Mouse (Mus musculus): ENCODE measurements at regions not wholly inside any gene's neighbourhood (a gene's known extent, or its start where the extent isn't known, plus 50 kb on each side); places are given as distances from the start of the nearest gene placed in this dataset.

- dilution Hi-C loops (cut with MboI; ENCODE audit: extremely low pct_ligation_motif_present, extremely low pct_unique_long_range_greater_than_20kb, low sequenced_read_pairs), result no loop called here
- no peaks in the 10 kb centered on the region for H3K36me3 ChIP-seq (replicated peaks in 1 of 2; ENCODE audit: control insufficient read depth in 1 of 2, insufficient read depth in 1 of 2, low read length in 1 of 2)
- in situ Hi-C loops (cut with MboI; ENCODE audit: low pct_ligation_motif_present, low pct_unique_long_range_greater_than_20kb, low sequenced_read_pairs), result no loop called here
- H3K27me3 ChIP-seq (replicated peaks), result no peaks in the 10 kb centered on the region
- H3K4me1 ChIP-seq (ENCODE audit: control insufficient read depth in 1 of 2, insufficient read depth in 2 of 2), result no peaks in the 10 kb centered on the region
- H3K4me2 ChIP-seq (ENCODE audit: insufficient read depth, low read depth, poor library complexity, severe bottlenecking), result no peak overlapping the region
- H3K79me2 ChIP-seq (replicated peaks; ENCODE audit: control insufficient read depth, extremely low read depth, insufficient read depth, poor library complexity, severe bottlenecking), result no peaks in the 10 kb centered on the region
- TF ChIP-seq ZMIZ1 (IDR thresholded peaks at IDR 0.05; ENCODE audit: low read depth, low read length) (no peak), CTCF (conservative IDR thresholded peaks at IDR 0.05 in 1 of 2, IDR thresholded peaks at IDR 0.05 in 1 of 2; ENCODE audit: low read depth in 2 of 2, low read length in 2 of 2) (peak in 1 of 2 experiments; percentile 25; a peak in 2 of 4 replicates)
- H3K9me3 ChIP-seq (replicated peaks; ENCODE audit: low read length), result peaks cover 28% of the 10 kb centered on the region
- no peak overlapping the region for H3K27ac ChIP-seq (ENCODE audit: insufficient read depth, low read depth)
- H3K9ac ChIP-seq (ENCODE audit: insufficient read depth, low read depth), result no peak overlapping the region
- no peak for DNase-seq (ENCODE audit: extremely low read depth)
- no peak overlapping the region for H3K4me3 ChIP-seq (replicated peaks in 1 of 3; ENCODE audit: low read depth in 2 of 3, low read length in 2 of 3, poor library complexity in 1 of 3)
Measured at GRCm38 (mm10) chr15:89730320-89730719, 111.3 kb downstream of the Syt10 start.

- H3K4me2 ChIP-seq (ENCODE audit: insufficient read depth, low read depth, poor library complexity, severe bottlenecking), result no peak overlapping the region
Measured at GRCm38 (mm10) chr15:89724356-89724755, 117.3 kb downstream of the Syt10 start.

GRCm38 (mm10) chr15:89697221-89697620, 105.5 kb upstream of the Rabl2 start:
- Histone ChIP-seq H3K36me3 (replicated peaks in 1 of 2; ENCODE audit: control insufficient read depth in 1 of 2, insufficient read depth in 1 of 2, low read length in 1 of 2) (no peaks in the 10 kb centered on the region), H3K9me3 (replicated peaks; ENCODE audit: low read length) (peaks cover 25% of the 10 kb centered on the region), H3K4me3 (replicated peaks in 1 of 3; ENCODE audit: low read depth in 2 of 3, low read length in 2 of 3, poor library complexity in 1 of 3) (no peak overlapping the region), H3K4me2 (ENCODE audit: insufficient read depth, low read depth, poor library complexity, severe bottlenecking) (no peak overlapping the region), H3K79me2 (replicated peaks; ENCODE audit: control insufficient read depth, extremely low read depth, insufficient read depth, poor library complexity, severe bottlenecking) (no peaks in the 10 kb centered on the region), H3K27ac (ENCODE audit: insufficient read depth, low read depth) (no peak overlapping the region), H3K4me1 (ENCODE audit: control insufficient read depth in 1 of 2, insufficient read depth in 2 of 2) (no peaks in the 10 kb centered on the region), H3K27me3 (replicated peaks) (no peaks in the 10 kb centered on the region), H3K9ac (ENCODE audit: insufficient read depth, low read depth) (no peak overlapping the region)
- DNase-seq (ENCODE audit: extremely low read depth), result no peak
- in situ Hi-C loops (cut with MboI; ENCODE audit: low pct_ligation_motif_present, low pct_unique_long_range_greater_than_20kb, low sequenced_read_pairs), result no loop called here
- TF ChIP-seq ZC3H11A (IDR thresholded peaks at IDR 0.05; ENCODE audit: low read depth, low read length) (no peak), TBP (conservative IDR thresholded peaks at IDR 0.05; ENCODE audit: low read depth, low read length) (no peak), NELFE (IDR thresholded peaks at IDR 0.05; ENCODE audit: low read depth, low read length) (no peak), SIN3A (IDR thresholded peaks at IDR 0.05; ENCODE audit: low read length) (no peak), ETS1 (conservative IDR thresholded peaks at IDR 0.05; ENCODE audit: low read depth, low read length) (no peak), SMC3 (IDR thresholded peaks at IDR 0.05; ENCODE audit: low read depth, low read length) (no peak), BHLHE40 (IDR thresholded peaks at IDR 0.05; ENCODE audit: low read depth, low read length) (no peak), EP300 (IDR thresholded peaks at IDR 0.05; ENCODE audit: low read length) (no peak), ZKSCAN1 (IDR thresholded peaks at IDR 0.05; ENCODE audit: borderline replicate concordance, low read depth, low read length) (no peak), MAZ (IDR thresholded peaks at IDR 0.05; ENCODE audit: low read depth, low read length) (no peak), MAX (IDR thresholded peaks at IDR 0.05; ENCODE audit: low read length) (no peak), NRF1 (IDR thresholded peaks at IDR 0.05; ENCODE audit: low read depth, low read length) (no peak), CHD2 (IDR thresholded peaks at IDR 0.05; ENCODE audit: low read length) (no peak), CHD1 (IDR thresholded peaks at IDR 0.05; ENCODE audit: low read depth, low read length) (no peak), E2F4 (IDR thresholded peaks at IDR 0.05; ENCODE audit: insufficient replicate concordance, low read depth, low read length) (no peak), RCOR1 (conservative IDR thresholded peaks at IDR 0.05; ENCODE audit: low read depth, low read length) (no peak), JUND (conservative IDR thresholded peaks at IDR 0.05; ENCODE audit: low read depth, low read length) (no peak), CTCF (conservative IDR thresholded peaks at IDR 0.05 in 1 of 2, IDR thresholded peaks at IDR 0.05 in 1 of 2; ENCODE audit: low read depth in 2 of 2, low read length in 2 of 2) (no peak)
- dilution Hi-C loops (cut with MboI; ENCODE audit: extremely low pct_ligation_motif_present, extremely low pct_unique_long_range_greater_than_20kb, low sequenced_read_pairs), result no loop called here

More at GRCm38 (mm10) chr15:89724356-89724755, 117.3 kb downstream of the Syt10 start:
- DNase-seq (ENCODE audit: extremely low read depth), result no peak
- Histone ChIP-seq H3K79me2 (replicated peaks; ENCODE audit: control insufficient read depth, extremely low read depth, insufficient read depth, poor library complexity, severe bottlenecking) (no peaks in the 10 kb centered on the region), H3K27ac (ENCODE audit: insufficient read depth, low read depth) (no peak overlapping the region), H3K4me3 (replicated peaks in 1 of 3; ENCODE audit: low read depth in 2 of 3, low read length in 2 of 3, poor library complexity in 1 of 3) (no peak overlapping the region), H3K9me3 (replicated peaks; ENCODE audit: low read length) (peaks cover 28% of the 10 kb centered on the region), H3K36me3 (replicated peaks in 1 of 2; ENCODE audit: control insufficient read depth in 1 of 2, insufficient read depth in 1 of 2, low read length in 1 of 2) (no peaks in the 10 kb centered on the region), H3K4me1 (ENCODE audit: control insufficient read depth in 1 of 2, insufficient read depth in 2 of 2) (no peaks in the 10 kb centered on the region), H3K9ac (ENCODE audit: insufficient read depth, low read depth) (no peak overlapping the region), H3K27me3 (replicated peaks) (no peaks in the 10 kb centered on the region)
- TF ChIP-seq TBP (conservative IDR thresholded peaks at IDR 0.05; ENCODE audit: low read depth, low read length) (no peak), MAZ (IDR thresholded peaks at IDR 0.05; ENCODE audit: low read depth, low read length) (no peak), JUN (IDR thresholded peaks at IDR 0.05; ENCODE audit: insufficient read depth, low read depth, low read length) (no peak), PAX5 (IDR thresholded peaks at IDR 0.05; ENCODE audit: low read length) (no peak), UBTF (IDR thresholded peaks at IDR 0.05; ENCODE audit: low read depth, low read length) (no peak), MAFK (IDR thresholded peaks at IDR 0.05; ENCODE audit: insufficient replicate concordance, low read length) (no peak), POLR2AphosphoS2 (IDR thresholded peaks at IDR 0.05; ENCODE audit: low read depth, low read length) (no peak), TCF12 (IDR thresholded peaks at IDR 0.05; ENCODE audit: low read depth, low read length) (no peak), GABPA (IDR thresholded peaks at IDR 0.05; ENCODE audit: insufficient replicate concordance, low read depth, low read length) (no peak)
- in situ Hi-C loops (cut with MboI; ENCODE audit: low pct_ligation_motif_present, low pct_unique_long_range_greater_than_20kb, low sequenced_read_pairs), result no loop called here
- dilution Hi-C loops (cut with MboI; ENCODE audit: extremely low pct_ligation_motif_present, extremely low pct_unique_long_range_greater_than_20kb, low sequenced_read_pairs), result no loop called here

All from CH12.LX (cell line).